Mouse (Mus musculus): ENCODE results near the gene Ceacam19.
A peak's percentile ranks its signal among the peaks of the same experiment; 100 is the strongest.

Ceacam19 gene

DNA sequence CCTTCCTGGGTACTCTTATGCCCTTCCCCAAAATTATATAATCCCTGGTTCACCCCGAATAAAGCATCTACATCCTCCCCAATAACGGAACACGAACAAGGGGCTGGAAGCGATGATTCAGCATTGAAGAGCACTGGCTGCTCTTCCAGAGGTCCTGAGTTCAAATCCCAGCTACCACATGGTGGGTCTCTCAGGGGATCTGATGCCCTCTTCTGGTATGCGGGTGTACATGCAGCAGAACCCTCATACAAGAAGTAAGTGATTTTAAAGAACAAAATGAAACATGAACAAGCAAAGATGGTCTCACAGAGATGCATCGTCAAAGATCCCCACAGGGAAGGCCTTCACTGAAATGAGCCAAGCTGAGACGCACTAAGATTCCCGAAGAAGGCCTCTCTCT is 7.0 kb downstream of the Ceacam19 start:
- DNase-seq (ENCODE audit: low spot score), result no peak

DNA sequence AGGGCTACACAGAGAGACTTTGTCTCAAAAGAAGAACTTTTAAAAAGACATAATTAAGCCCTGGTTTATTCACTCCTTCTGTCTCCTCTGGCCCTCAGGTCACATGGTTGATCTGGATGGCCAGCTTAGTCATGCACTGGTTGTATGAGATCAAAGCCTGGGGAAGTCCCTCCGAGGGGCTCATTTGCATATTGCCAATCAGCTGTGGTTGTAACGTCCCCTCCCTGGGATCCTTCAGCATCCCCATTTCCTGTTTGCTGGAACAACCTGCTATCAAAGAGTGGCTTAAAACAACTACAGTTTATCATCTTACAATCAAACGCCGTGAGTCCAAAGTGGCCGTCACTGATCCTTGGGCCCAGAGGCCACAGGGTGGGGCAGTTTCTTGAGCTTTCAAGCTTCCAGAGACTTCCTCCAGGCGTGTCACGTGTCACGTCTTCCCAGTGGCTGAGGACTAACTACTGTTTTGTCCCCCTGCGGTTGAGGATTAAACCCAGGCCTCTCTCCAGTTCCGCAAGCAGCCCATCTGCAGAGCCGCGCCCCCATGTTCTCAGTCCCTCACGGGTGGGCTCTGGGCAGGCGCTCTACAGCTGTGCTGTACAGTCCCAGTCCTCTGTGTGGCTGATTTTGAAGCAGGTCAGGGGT is 10.9 kb downstream of the Ceacam19 start:
- peak; percentile 24 for DNase-seq (ENCODE audit: low spot score)

DNA sequence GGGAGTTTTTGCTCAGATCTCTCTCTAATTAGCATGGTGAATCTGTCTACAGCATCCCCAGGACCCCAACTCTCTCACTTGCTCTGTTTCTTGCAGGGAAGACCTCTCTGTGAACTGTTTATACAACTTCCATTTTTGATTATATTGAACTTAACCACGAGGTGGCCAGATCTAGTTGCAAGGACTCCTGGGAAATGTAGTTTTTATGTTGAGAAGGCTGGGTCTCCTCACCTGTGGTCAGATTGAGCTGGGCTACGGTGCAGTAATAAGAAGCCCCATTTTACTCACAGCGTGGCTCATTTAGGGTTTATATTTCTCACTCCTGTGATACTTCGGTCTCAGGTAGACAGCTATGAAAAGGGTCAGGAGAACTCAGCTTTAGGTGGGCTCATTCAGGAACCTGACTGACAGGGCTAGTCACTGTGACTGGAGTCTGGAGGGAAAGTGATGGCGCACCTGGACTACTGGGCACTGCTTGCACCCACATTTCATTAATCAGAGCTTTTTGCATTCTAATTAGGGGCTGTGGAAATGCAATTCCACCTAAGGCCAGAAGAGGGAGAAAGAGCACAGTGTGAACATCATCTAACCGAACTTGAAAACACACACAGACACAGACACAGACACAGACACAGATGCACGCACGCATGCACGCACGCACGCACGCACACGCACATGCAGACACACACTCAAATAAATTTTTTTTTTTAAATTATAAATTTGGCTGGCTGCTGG is 11.7 kb downstream of the Ceacam19 start:
- DNase-seq (ENCODE audit: low spot score), result peak; percentile 54

DNA sequence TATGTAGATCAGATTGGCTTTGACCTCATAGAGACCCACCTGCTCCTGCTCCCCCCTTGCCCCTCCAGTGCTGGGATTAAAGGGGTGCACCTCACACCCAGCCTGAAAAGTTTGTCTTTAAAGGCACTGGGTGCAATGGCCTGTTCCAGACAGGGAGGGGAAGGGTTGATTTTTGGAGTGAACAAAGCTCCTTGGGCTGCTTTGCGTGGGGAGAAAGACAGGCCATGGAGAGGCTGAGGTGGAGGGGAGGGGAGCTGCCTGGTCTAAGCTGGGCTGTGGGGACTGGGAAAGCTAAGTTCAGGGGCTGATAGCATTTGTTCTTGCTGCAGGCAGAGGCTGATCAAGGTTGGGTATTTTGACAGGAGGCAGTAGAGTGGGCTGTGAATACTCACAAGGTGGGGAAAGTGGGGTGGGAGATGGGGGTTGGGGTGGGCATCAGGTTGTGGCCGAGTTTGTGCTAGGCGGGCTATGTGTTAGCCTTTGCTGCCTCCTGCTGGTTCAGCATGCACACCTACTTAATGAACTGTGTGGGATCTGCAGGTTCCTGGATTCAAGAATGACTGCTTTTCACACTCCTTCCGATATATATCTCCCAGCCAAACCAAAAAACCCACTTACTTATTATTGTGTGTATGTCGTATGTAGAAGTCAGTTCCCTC is 15.7 kb downstream of the Ceacam19 start:
- peak; percentile 27 for DNase-seq (ENCODE audit: low spot score)

DNA sequence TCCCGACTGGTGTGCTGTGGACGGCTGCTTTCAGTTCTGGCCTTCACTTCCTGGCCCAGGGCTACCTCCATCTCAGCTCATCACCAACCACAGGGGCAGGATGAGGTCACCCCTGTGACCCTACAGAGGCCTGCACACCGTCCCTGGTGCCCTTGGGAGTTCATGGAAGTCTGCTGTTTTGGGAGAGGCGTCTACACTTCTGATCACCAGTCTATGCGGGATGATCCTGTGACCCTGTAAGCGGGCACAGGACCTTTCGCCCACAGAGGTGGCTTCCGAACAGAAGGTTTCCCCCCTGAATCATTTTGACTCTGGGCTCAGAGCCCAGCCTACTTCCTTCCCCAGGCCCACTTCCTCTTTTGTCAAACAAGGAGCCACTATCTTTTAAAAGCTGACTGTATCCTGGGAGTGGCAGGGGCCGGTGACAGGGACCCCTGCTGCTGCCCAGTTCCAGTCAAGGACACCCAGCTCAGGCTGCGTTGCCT is 16.6 kb downstream of the Ceacam19 start:
- DNase-seq (ENCODE audit: low spot score), result peak; percentile 22

DNA sequence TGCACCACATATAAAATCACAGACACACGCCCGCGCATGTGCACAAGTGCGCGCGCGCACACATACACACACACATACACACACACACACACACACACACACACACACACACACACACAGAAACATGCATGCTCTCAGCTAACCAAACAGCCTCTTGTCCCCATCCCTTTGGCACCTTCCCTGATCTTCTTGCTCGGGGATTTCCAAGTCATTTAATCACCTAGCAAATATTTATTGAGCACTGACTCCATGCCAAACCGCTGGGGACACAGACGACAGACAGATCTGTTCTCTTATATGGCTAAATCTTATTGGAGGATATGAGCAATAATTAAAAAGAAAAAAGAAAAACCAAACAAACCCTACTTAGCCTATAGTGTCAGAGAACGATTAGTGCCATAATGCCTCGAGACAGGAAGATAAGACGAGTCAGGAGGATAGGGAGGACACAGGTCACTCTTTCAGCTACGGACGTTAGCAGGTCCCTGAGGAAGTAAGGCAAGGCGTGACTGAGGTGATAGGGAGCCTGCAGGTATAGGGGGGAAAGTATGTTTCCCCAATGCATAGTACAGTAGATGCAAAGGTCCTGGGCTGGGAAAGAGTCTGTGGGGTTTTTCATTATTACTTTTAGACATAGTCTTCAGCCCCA is 19.9 kb downstream of the Ceacam19 start:
- DNase-seq (ENCODE audit: low spot score), result no peak

DNA sequence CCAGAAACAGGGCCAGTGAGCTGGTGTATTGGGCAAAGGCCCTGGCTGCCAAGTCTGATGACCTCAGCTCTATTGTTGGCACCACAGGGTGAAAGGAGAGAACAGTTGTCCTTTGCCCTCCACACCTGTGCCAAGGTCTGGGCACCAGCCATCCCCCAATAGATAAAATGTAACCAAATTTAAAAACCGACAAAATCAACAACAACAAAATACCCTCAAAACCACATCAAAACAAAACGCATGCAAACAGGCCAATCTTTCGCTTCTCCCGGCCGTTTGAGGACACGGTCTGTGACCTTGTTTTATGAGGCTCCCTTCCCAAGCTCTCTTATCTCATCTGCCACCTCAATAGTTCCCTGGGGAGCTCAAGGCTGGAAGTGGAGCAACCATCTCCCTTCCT is 21.3 kb downstream of the Ceacam19 start:
- DNase-seq (ENCODE audit: low spot score), result no peak

DNA sequence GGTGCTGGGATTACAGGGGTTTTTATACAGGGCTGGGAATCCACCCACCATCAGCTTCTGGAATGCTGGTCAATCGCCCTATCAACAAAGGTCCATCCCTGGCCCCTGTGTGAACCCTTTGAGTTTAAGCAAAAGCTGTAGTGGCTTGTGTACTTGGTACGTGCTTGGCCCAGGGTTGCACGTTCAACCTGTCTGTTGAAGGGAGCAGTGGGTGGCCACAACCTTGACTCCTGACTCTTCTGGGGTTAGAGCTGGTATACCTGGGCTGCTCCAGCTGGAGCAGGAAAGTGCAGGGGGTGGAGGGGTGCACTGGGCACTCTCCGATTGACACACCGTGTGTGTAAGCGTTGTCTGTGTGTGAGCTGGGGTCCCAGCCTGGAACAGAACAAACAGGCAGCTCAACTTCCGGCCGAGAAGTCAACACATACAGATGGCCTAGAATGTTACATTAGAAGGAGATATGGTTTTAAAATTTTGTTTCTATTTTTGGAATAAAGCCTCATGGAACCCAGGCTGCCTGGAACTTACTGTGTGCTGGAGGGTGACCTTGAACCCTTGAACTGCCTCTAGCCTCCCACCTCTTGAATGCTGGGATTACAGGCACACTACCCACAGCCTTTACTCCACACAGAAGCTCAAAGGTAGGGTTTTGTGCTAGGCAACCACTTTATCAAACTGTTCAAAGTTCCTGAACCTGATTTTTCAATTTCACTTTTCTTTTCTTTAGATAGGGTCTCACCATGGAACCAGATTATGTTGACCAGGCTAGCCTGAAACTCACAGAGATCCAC is 22.3 kb downstream of the Ceacam19 start:
- no peak for DNase-seq (ENCODE audit: low spot score)

DNA sequence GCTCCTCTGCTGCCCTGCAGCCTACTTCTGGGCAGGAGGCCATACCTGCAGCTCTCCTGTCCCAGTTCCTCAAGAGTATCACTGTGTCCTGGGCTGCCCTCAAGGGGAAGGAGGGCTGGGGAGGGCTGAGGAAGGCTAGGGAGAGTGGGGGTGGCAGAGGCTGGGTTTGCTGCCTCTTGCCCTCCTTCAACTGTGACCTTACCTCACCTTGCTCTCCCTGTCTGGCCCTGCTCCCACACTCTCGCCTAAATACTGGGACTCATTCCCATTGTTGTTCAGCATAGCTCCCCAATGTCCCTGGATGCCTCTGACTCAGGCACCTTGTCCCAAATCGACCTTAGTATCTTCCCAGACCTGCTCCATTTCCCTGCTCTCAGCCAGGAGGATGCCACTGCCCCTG is 23.5 kb downstream of the Ceacam19 start:
- no peak for DNase-seq (ENCODE audit: low spot score)

DNA sequence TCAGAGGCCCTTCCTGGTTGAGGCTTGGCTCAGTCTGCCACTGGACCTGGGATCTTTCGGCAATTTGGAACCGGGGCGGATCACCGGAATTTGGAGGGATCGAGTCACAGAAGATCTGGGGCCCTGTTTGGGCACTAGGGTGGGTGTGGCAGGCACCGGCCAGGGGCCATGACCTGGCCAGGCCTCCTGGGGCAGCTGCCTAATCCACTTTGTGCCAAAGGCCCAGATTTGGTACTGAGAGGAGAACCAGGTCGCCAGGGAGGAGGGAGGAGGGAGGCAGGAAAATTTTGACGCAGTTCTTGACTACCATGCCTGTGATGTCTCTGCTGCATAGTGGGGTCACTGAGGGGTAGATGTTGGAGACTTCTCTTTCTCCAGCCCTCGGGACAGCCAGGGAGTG is 26.6 kb downstream of the Ceacam19 start, which contains the start of gene Ceacam16:
Gene Ceacam16, minus strand, starts transcription at position 101 of the 400 bp plus-strand sequence.
- no peak for DNase-seq (ENCODE audit: low spot score)

DNA sequence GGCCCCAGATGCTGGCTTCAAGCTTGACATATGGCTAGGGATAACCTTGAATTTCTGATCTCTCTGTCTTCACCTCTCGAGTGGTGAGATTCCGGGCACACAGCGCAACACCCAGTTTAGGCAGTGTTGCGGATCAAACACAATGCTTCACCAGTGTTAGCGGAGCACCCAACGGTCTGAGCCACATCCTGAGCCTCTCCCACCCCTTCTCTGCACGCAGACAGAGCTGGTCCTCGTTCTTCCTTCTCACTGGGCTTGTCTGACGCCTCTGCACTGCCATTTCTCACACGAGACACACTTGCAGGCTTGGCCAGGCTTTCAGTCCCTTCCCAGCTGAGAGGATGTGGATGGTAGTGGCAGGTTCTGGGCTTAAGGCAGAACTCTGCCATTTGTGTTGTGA is 28.0 kb downstream of the Ceacam19 start:
- DNase-seq (ENCODE audit: low spot score), result peak; percentile 35

DNA sequence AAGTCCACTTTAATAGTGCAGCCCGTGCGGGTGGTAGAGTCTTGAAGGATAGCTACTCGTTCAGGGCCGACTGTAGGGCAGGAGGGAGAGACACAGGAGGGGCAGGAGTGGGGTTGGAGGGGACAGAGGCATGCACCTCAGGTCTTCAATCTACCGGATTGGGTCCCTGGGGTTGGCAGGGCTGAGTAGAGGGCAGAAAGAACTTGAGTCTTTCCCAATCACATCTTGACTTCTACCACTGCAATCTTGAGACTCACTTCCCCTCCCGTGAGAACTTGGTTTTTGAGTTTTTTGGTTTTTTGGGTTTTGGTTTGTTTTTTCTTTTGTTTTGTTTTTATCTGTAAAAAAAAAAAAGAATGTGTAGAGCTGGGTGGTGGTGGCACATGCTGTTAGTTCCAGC is 31.5 kb downstream of the Ceacam19 start:
- no peak for DNase-seq (ENCODE audit: low spot score)

DNA sequence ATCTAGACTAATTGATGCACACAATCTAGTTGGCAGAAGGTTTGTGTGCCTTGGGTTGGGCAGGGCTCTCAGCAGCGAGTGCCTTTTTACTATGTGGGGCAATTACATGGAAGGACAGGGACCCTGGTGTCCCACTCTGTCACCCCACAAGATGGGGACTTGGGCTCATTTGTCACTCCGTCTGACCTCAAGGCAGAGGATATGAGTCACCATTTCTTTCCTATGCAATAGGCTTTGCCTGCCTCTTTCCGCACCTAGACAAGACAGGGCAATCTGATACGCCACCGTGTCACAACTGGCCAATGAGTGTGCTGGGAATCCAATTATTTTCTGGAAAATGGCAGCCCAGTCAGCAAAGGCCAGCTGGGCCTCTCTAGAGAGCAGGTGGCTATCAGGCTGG is 32.1 kb downstream of the Ceacam19 start:
- no peak for DNase-seq (ENCODE audit: low spot score)

DNA sequence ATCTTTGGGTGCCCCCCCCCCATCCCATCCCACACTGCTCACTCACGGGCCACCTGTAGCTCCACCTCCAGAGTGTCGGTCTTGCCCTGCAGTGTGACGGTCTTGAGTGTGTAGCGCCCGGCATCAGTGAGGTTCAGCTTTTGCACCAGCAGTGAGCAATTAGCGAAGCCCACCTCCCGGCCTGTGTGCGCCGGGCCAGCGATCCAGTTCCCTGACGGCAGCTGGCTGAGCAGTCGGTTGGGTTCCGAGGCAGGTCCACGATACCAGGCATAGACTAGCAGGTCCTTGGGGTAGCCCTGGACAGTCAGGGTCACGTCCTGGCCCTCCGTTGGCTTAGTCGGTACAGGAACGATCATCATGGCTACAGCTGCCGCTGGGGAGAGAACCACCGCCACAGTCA is 34.2 kb downstream of the Ceacam19 start:
- DNase-seq (ENCODE audit: low spot score), result no peak

DNA sequence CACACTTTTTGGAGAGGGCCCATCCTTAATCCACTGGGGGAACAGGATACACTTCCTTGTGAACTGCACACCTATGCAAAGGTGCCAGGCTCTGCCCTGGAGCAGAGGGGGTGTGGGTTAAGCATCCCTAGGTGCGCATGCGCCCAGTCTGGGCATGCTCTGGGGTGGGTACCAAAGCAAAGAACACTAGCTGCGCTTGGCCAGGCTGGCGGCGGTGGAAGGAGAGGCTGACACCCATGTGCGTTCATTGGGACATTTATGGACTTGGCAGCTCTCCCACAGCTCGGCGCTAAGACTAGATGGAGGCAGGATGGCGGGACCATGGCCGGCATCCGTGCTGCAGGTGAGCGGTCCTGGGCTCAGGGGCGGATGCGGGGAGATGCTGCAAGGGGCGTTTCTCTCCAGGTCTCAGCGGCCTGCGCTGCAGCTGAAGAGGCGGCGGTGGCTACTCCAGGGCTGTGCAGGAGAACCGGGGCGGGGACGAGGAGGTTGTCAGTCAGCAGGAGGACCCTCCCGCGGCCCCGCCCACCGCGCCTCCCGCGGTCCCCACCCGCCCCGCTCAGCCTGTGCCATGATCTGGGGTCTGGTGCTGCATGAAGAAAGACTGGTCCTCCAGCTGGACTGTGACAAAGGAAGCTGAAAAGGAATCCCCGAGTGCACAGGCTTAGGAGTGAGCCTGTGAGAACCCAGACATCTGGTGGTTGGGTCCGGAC is 35.8 kb downstream of the Ceacam19 start, which contains the start of gene Gm19345:
Gene Gm19345, plus strand, starts transcription at position 146 of the 713 bp plus-strand sequence.
- no peak for DNase-seq (ENCODE audit: low spot score)

DNA sequence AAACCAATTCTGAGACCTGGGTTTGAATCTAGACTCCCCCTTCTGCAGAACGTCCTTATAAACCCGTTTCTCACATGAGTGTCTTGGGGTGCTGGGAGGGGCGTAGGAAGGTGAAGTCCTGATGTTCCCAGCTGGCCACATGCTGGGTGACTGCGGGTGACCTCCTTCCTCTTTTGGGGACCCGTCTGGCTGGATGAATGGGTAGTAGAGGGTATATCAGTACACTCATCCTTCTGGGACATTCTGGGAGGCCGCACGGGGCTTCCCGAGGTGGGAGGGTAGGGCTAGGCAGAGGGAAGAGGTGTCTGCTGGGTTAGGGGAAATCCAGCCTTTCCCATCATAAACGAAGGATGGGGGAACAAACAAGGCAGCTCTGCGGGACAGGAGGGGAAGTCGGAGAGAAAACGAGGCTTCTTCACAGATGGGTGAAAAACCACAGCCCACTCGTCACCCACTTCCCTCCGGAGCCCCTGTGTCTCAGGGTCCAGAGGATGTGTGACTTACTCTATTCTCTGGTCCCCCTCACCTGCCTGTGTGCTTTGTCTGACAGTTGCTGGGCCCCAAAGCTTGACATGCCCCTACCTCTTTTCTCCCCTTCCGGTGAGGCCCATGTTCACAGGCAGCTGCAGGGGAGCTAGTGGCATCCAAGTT is 43.1 kb downstream of the Ceacam19 start:
- DNase-seq (ENCODE audit: low spot score), result peak; percentile 54

DNA sequence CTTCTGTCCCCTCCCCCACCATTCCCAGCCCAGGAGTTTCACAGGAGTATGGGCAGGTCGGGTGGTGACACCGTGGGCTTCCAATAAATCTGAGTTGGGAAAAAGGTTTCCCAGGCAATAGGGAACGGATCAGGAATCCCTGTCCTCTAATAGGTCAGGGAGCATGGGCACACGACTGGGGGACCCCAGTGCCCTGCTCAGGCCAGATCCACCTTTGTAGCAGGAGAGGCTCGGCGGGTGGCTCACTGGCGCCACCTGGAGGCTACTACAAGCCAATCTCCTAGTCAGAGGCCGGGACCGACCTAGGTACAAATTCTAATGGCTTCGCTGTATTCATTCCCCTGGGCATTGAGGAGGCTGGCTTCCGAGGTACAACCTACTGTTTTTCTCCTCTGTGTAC is 44.2 kb downstream of the Ceacam19 start:
- DNase-seq (ENCODE audit: low spot score), result peak; percentile 74

DNA sequence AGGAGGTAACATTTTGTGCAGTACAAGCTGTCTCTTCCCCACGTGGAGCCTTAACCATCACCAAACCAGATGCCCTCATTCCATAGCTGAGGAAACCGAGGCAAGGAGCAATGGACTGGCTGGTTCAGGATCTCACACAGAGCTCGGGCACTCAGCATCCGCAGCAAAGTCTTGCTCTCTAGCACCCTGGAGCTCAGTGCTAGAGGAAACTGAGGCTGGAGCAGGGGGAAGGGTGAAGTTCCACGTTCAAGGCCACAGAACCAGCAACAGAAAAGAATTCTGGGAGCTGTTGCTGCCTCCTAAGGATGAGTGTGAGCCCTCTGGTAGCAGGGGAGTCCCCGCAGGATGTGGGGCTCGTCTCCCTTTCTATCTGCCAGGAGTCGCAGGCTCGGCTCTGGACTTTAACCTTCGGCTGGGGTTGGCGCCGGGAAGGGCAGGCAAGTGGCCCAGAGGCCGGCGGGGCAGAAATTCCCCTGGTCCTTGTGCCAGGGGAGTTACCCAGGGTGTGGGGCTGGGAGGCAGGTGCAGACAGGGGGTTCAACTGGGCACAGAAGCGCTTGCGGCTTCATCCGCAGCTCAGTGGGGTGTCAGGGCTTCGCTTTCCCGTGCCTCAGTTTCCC is 44.8 kb downstream of the Ceacam19 start:
- no peak for DNase-seq (ENCODE audit: low spot score)

DNA sequence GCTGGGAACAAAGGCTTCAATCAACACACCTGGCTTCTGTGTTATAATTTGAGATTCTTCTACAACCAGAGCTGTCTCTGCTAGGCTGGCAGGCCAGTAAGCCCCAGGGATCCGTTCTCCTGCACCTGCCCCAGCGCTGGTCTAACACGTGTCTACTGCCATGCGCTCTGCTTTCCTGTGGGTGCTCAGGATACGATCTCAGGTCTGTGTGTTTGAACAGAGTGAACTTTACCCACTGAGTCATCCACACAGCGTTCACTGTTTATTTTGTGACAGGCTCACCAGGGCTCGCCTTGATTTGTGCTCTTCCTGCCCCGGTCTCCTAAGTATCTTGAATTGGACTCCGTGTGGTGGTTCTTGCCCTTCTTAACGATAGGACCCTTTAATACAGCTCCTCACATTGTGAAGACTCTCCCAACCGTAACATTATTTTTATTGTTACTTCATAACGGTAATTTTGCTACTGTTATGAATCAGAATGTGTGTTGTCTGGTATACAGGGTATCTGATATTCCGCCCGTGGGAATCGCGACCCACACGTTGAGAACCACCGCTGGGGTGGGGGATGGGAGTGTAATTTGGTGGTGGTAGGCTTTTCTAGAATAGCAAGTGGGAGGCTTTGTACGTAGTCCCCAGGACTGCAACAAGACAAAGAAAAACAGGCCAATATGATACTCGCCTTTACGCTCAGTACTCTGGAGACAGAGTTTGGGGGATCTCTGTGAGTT is 45.9 kb downstream of the Ceacam19 start:
- peak; percentile 17 for DNase-seq (ENCODE audit: low spot score)

Data from T-cell, adult 2 months (primary cell).